Mouse (Mus musculus): ENCODE measurements around the gene Lepr. TPM values are rescaled to one million over a fixed set of nuclear protein-coding genes. Genes with fewer than 3 reads are reported as not detected.

Lepr gene
- total RNA-seq, 2 experiments from 2014 or later = 1.5 to 3.0 TPM

GRCm38 (mm10) chr4:101699423-101699822 lies 17.8 kb upstream of the Lepr start:
- Histone ChIP-seq H3K4me3 (no peak overlapping the region), H3K27ac (no peak overlapping the region)
- no peak for TF ChIP-seq CTCF (conservative IDR thresholded peaks at IDR 0.05)
- no peak for DNase-seq (ENCODE audit: low spot score in 2 of 2)

DNA sequence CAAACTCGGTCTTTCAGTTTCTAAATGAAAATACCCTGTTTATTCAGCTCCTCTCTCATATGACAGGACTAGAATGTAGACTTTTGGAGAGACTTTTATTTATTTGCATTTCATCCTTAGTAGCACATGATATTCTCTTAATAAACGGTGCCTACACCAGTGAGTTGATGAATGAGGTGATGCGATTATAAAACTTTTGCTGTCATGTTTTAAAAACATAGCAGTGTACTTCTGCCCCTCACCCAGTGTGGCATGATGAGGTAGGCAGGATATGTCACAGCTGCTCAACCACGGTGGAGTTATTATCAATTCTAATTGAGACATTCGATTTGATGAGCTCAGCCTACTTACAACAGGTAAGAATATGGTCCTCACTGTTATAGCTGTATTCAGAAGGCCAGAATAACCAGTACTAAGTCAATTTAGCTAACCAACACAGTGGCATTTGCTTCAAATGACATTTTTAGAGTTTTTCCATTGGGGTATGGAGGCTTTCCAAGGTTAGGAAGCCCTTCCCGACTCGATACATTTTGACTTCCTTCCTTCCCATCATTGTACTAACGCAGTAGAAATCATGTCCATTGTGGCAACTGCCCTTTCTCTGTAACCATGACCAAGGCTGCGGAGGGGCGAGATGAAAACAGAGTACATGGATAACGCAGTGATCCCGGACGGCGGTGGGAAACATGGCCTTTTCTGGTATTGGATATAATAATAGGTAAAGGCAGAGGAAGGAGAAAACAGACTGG lies 16.1 kb upstream of the Lepr start:
- Histone ChIP-seq H3K4me3 (no peak overlapping the region), H3K27ac (no peak overlapping the region)
- no peak for TF ChIP-seq CTCF (conservative IDR thresholded peaks at IDR 0.05)
- DNase-seq (ENCODE audit: low spot score in 2 of 2) = no peak

DNA sequence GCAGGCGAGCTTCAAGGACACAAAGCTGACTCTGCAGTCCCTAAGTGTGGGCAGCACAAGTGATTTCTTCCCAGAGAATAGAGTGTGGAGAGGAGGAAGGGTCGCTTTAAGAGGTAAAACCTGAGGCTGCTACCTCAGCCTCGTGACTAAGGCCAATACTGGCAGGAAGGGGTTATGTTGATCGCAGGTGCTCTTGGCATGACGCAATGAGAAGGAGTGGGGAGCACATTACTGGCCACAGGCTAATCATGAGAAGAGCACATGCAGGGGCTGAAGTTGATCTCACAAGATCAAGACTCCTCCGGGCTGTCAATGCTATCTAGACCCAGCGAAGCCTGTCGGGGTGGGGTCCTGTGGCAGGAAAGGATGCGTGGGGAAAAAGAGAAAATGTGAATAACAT lies 11.9 kb upstream of the Lepr start:
- TF ChIP-seq CTCF (conservative IDR thresholded peaks at IDR 0.05) = no peak
- no peak for DNase-seq (ENCODE audit: low spot score in 2 of 2)
- no peak overlapping the region for H3K27ac ChIP-seq
- H3K4me3 ChIP-seq = no peak overlapping the region

GRCm38 (mm10) chr4:101707234-101707633 lies 10.0 kb upstream of the Lepr start:
- H3K4me3 ChIP-seq = no peak overlapping the region
- no peak overlapping the region for H3K27ac ChIP-seq
- DNase-seq (ENCODE audit: low spot score in 2 of 2) = no peak
- no peak for TF ChIP-seq CTCF (conservative IDR thresholded peaks at IDR 0.05)

DNA sequence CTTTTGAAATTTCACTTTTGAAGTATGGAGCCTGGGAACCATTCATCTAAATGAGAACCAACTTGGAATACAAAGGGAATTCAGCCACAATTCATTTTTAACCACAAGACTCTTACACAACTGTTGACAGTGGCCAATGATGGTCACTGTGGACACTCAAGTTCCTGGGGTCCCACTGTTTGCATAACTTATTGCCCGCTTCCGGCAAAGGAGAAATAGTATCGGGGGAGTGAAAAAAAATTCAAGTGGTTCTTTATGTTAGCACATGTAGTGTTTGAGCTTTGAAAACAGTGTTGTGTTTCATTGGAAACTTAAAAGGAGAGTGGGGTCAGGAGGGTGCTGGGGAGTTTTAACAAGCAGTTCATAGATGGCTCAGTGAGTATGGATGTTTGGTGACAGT lies 9.3 kb upstream of the Lepr start:
- no peak overlapping the region for H3K4me3 ChIP-seq

GRCm38 (mm10) chr4:101710361-101710760 lies 6.8 kb upstream of the Lepr start:
- Histone ChIP-seq H3K27ac (no peak overlapping the region), H3K4me3 (no peak overlapping the region)
- DNase-seq (ENCODE audit: low spot score in 2 of 2) = no peak
- no peak for TF ChIP-seq CTCF (conservative IDR thresholded peaks at IDR 0.05)

More for the DNA sequence above, 9.3 kb upstream of the Lepr start:
- H3K27ac ChIP-seq = no peak overlapping the region
- no peak for DNase-seq (ENCODE audit: low spot score in 2 of 2)
- no peak for TF ChIP-seq CTCF (conservative IDR thresholded peaks at IDR 0.05)

- TF ChIP-seq CTCF (conservative IDR thresholded peaks at IDR 0.05) = no peak
Measured at GRCm38 (mm10) chr4:101711100-101711499, 6.1 kb upstream of the Lepr start.

DNA sequence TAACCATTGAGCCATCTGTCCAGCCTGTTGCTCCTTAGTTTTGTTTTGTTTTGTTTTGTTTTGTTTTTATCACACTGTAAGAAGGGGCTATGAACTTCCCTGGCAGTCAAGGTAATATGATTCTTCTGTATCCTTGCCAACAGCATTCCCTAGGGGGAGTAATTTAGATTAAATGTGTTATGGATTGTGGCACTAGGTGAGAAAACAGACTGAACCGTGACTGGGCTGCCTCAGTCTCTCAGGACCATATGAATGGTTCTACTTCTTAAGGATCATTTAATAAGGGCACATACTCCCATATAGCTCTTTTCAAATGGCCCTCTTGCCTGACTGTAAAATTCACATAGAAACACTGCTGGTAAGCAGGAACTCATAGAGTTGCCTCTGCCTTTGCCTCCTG lies 4.6 kb upstream of the Lepr start:
- Histone ChIP-seq H3K4me3 (no peak overlapping the region), H3K27ac (no peak overlapping the region)
- DNase-seq (ENCODE audit: low spot score in 2 of 2) = no peak
- TF ChIP-seq CTCF (conservative IDR thresholded peaks at IDR 0.05) = no peak

More at GRCm38 (mm10) chr4:101711100-101711499, 6.1 kb upstream of the Lepr start:
- Histone ChIP-seq H3K4me3 (no peak overlapping the region), H3K27ac (no peak overlapping the region)
- no peak for DNase-seq (ENCODE audit: low spot score in 2 of 2)

- no peak for DNase-seq (ENCODE audit: low spot score in 2 of 2)
- no peak for TF ChIP-seq CTCF (conservative IDR thresholded peaks at IDR 0.05)
- H3K4me3 ChIP-seq = no peak overlapping the region
- H3K27ac ChIP-seq = no peak overlapping the region
Measured at GRCm38 (mm10) chr4:101715302-101715701, 1.9 kb upstream of the Lepr start.

- Histone ChIP-seq H3K27ac (no peak overlapping the region), H3K4me3 (no peak overlapping the region)
- DNase-seq (ENCODE audit: low spot score in 2 of 2) = no peak
- no peak for TF ChIP-seq CTCF (conservative IDR thresholded peaks at IDR 0.05)
Measured at GRCm38 (mm10) chr4:101715805-101716204, 1.4 kb upstream of the Lepr start.

- no peak overlapping the region for H3K27ac ChIP-seq
- TF ChIP-seq CTCF (conservative IDR thresholded peaks at IDR 0.05) = peak; percentile 29
- DNase-seq (ENCODE audit: low spot score in 2 of 2) = peak; percentile 27 to 52
Measured at GRCm38 (mm10) chr4:101718991-101719580, 1.9 kb downstream of the Lepr start.

DNA sequence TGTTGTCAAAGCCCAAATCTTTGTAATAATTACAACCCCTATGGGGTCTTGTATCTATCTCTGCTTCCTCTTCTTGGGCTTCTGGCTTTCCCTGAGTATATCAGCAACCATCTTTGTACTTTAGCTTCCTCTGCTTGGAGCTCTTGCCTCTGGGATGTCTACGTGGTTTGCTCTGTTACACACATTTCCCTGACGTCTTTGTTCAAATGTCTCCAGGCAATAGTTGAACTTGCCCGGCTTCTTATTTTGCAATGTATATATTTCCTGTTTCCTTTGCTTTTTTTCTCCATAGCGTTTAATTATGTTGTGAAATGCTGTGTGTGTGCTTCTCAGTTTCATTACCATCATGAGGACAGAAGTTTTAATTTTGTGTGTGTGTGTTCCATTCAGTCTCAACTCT lies 4.5 kb downstream of the Lepr start:
- H3K27ac ChIP-seq = no peak overlapping the region
- no peak for TF ChIP-seq CTCF (conservative IDR thresholded peaks at IDR 0.05)
- no peak for DNase-seq (ENCODE audit: low spot score in 2 of 2)
- H3K4me3 ChIP-seq = no peak overlapping the region

More at GRCm38 (mm10) chr4:101718991-101719580, 1.9 kb downstream of the Lepr start:
- H3K4me3 ChIP-seq = no peak overlapping the region

DNA sequence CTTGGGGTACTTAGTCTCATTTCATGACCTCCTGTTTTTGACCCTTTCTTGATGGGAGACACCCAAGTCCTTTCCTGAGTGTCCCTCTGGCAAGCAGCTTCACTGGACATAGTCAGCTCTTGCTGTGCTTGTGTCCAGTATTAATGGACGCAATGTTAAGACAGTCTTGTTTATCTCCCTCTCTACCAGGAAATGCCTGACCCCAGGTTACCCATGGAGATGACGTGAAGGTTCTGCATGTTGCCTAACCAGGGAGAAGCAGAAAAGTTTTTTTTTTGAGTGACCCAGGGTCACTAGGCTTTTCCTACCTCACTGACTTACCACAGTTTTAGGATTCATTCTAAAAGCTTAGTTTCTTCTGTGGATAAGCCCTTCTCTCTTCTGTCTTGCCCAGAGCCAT lies 24.8 kb downstream of the Lepr start:
- no peak for TF ChIP-seq CTCF (conservative IDR thresholded peaks at IDR 0.05)
- no peak for DNase-seq (ENCODE audit: low spot score in 2 of 2)
- no peak overlapping the region for H3K27ac ChIP-seq
- H3K4me3 ChIP-seq = no peak overlapping the region

- no peak for DNase-seq (ENCODE audit: low spot score in 2 of 2)
- no peak for TF ChIP-seq CTCF (conservative IDR thresholded peaks at IDR 0.05)
- no peak overlapping the region for H3K27ac ChIP-seq
- H3K4me3 ChIP-seq = no peak overlapping the region
Measured at GRCm38 (mm10) chr4:101745534-101745933, 28.3 kb downstream of the Lepr start.

Measured in layer of hippocampus, adult 2 months (tissue).